Mouse (Mus musculus) right cerebral cortex, postnatal 36 days (tissue): ENCODE measurements around the gene Nsmce4a.
"Not testable (repeated sequence)": the region's sequence is repeated elsewhere in the genome, so short reads cannot be mapped to it uniquely, and the experiment has no call there.

ENCODE experiments used
- DNase-seq, 2 experiments: peaks; one replicate each; pipeline ENCODE4 v3.0.0; 2022; ENCODE audit warnings: low spot score in 2 of 2, mixed read lengths in 1 of 2

Nsmce4a gene

GRCm38 (mm10) chr7:130572821-130573220 is at the start of gene Nsmce4a:
Gene Nsmce4a (minus strand): TSS chr7:130573118.
- DNase-seq, result no peak

- no peak for DNase-seq
Measured at GRCm38 (mm10) chr7:130622359-130622758, 49.4 kb upstream of the Nsmce4a start.

- DNase-seq, result no peak
Measured at GRCm38 (mm10) chr7:130621953-130622352, 49.0 kb upstream of the Nsmce4a start.

DNA sequence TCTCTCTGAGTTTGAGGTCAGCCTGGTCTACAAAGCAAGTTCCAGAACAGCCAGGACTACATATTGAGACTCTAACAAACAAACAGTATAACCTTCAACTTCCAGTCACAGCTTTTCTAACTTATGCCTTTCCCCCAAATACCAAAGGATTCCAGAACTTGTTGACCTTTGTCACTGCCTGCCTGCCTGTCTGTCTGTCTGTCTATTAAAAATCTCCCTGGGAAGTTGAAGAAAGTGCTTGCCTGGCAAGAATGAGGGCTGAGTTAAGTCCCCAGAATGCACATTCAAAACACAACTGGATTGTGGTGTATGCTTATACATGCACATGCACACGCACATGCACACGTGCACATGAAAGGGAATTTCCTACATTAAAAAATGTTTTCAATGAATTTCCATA is 48.1 kb upstream of the Nsmce4a start:
- no peak for DNase-seq

GRCm38 (mm10) chr7:130617591-130617990 is 44.7 kb upstream of the Nsmce4a start:
- DNase-seq, result no peak

DNA sequence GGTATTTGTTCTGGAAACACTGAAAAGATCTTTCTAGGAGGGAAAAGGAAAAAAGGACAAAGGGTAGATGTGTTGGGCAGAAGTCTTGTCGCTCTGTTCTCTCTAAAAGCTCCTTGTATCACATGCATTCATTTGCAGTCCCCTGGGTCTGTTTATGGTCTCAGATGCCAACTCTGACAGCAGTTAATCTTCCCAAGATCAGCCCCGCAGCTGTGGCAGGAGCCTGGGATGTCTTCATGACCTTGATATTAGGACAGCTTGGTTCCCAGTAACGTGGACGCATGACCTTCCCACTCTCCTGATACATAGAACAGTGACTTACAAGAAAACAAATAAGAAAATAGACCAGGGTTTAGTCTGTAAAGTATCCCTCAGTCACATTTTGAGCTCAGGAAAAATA is 41.1 kb upstream of the Nsmce4a start:
- no peak for DNase-seq

- DNase-seq, result no peak
Measured at GRCm38 (mm10) chr7:130606958-130607357, 34.0 kb upstream of the Nsmce4a start.

DNA sequence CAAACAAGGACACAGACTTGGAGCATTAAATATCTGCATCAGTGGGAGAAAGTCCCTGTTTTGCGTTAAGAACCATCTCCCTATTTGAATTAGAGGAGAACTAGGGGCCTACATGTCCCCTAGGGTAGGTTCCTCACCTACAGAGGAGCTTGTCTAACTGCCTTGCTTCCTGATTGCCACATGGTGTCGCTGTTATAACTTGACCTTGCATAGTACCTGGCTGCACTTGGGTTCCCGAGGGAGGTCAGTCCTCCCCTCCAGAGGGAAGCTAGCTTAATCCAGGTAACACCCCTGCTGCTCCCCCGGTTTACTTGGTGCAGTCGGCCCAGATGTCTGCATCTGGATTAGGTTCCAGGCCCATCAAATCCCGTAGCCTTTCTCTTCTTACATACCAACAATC is 32.2 kb upstream of the Nsmce4a start:
- DNase-seq, result no peak

- peak in 1 of 2 experiments; percentile 50 for DNase-seq
Measured at GRCm38 (mm10) chr7:130604390-130604789, 31.5 kb upstream of the Nsmce4a start.

DNA sequence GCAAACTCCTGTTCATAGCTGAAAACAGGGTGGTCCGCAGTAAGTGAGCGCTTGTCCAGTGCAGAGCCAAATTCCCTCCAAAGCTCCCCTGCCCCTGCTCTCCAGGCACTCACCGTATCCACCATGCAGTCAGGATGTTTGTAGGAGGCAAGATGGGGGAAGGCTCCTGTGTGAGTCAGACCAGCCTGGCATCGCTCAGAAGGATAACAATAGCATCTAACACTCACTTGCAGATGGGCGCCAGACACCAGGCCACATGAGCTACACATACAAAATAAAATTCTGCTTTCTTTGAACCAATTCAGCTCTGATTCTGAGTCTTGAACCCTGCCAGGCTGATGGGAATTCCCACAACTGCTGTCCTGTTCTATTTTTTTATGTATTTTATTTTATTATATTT is 30.6 kb upstream of the Nsmce4a start:
- peak; percentile 68 to 85 for DNase-seq

DNA sequence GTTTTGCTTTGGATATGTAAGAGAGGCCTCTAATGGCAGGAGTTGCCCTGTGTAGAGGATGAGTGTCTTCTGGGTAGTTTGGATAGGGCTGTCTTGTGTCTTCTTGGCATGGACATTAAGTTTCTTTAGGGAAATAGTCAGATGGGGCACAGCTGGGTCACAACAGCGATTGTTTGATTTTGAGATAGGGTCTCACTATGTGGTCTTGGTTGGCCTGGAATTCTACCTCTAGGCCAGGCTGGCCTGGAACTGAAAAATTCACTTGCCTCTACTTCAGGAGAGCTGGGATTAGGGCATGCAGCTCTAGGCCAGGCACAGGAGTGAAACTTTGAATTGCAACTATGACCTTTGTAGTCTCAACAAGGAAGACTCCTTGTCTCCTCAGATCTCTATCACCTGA is 29.9 kb upstream of the Nsmce4a start:
- DNase-seq, result no peak

DNA sequence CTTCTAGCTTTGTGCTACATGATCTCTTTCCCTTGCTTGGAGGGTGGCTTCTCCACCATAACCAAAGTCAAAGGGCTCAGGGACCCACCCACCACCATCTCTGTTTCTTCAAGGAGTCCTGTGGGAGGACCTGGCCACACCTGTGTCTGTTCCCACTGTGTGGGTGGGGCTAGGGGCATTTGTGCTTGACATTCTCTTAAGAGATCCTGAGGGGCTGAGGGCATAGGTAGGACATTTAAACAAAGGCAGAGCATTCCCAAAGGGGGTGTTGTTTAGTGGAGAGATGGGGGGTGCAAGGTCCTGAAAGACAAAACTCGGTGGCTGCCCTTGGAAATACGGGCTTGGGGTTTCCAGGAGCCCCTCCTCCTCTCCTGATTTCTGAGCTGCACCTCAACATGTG is 27.6 kb upstream of the Nsmce4a start:
- no peak for DNase-seq

DNA sequence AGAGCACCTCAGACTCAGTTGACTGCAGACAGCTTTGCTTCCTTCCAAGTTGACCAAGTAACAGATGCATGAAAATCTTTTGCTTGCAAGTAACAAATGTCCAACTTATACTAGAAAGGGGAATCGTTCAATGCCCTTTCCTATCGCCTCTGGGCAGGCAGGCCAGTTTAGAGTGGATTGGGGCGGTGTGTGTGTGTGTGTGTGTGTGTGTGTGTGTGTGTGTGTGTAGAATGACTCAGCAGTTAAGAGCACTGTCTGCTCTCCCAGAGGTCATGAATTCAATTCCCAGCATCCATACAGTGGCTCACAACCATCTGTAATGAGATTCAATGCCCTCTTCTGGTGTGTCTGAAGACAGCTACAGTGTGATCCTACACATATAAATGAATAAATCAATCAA is 27.2 kb upstream of the Nsmce4a start:
- no peak for DNase-seq

DNA sequence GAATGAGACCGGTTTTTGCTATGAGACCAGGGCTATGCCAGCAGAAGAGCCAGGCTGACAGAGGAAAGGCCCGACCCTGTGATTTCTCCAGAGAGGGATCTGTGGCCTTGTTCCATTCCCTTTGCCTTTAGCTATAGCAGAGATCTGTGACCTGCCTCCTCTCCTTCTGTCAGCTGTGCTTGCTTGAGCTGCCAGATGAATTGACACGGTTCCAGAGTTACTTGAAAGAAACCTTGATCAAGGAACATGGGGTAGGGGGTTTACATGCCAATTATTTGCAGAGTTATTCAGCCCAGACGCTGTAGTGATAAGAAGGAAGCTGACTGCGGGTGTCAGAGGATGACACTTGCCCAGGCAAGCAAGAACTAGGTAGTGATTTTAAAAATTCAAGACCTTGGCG is 24.6 kb upstream of the Nsmce4a start:
- no peak for DNase-seq

GRCm38 (mm10) chr7:130596079-130596855 is 23.3 kb upstream of the Nsmce4a start:
- not testable (repeated sequence) for DNase-seq

DNA sequence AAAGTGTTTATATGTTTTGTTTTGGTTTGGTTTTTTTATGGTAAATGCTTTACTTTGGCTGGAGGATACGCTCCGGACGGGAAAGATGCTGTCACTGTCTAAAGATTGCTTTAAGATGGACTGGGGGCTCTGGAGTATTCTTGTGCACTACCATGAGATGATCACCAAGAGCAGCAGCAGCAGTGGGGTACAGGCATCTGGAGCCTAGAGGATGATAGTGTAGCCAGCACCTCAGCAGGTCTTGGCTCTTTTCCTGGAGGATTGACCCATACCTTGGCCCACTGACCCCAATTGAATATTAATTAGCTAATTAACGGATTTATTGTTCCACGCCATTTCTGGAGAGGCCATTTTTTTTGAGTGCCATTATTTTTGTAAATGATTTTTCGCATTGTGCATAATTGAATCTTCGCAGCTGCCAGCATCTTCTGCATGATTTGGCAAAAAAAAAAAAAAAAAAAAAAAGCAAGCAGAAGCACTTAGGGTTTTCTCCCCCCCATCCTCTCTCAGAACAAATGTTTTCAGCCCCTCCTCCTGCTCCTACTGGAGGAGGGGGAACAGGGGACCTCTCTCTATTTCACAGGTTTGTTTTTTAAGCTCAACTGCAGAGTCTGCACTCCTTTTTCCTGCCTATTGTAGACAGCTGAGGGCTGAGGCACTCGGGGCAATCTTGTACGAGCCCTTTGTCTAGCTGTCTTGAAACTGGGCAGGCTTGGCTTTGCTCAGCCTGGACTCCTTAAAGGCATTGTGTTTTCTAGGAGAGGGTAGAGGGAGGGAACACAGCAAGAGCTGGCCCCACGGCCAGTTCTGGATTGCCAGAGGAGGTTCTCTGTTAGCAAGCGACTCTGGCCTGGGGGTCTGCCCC is 20.7 kb upstream of the Nsmce4a start:
- not testable (repeated sequence) for DNase-seq

DNA sequence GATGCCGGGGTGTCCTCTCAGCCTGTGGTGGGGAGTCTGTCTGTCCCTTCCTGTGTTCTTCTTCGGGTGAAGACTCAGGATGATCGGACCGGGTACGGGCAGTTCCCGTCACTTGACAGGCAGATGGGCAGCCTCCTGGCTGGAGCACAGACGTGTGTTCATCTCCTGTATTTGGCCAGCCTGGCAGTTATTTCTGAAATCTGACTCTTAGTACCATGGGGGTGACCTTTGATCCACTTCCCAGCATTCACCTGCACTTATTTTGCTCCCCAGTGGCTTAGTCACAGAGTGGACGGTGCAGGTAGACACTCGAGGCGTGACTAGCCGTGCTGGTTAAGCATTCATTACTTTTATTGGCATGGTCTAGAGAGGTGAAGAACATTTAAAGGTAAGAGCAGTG is 20.1 kb upstream of the Nsmce4a start:
- DNase-seq, result not testable (repeated sequence)

DNA sequence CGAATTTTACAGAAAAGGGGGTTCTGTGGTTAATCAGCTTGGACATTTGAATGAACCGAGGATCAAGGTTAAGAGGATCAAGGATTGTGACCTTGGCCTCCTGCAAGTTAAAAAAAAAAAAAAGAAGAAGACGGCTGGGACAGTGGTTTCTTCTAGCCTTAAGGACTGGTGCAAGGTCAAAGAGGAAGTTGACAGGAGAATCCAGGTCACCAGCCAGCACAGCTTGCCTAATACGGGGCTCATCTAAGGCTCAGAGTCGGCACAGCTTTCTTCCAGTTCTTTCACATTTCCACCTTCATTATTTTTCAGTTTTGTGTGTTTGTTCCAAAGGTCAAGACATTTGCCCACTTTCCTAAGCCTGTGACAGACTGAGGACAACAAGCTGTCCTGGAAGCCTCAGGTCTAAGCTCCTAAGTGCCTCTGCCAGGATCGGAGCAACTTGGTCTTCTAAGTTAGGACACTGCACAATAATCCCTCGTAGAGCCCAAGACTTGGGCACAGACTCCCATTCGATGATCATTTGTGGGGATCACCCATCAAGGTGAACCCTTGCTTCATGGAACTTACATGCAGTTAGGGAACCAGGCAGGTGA is 18.0 kb upstream of the Nsmce4a start:
- no peak for DNase-seq

DNA sequence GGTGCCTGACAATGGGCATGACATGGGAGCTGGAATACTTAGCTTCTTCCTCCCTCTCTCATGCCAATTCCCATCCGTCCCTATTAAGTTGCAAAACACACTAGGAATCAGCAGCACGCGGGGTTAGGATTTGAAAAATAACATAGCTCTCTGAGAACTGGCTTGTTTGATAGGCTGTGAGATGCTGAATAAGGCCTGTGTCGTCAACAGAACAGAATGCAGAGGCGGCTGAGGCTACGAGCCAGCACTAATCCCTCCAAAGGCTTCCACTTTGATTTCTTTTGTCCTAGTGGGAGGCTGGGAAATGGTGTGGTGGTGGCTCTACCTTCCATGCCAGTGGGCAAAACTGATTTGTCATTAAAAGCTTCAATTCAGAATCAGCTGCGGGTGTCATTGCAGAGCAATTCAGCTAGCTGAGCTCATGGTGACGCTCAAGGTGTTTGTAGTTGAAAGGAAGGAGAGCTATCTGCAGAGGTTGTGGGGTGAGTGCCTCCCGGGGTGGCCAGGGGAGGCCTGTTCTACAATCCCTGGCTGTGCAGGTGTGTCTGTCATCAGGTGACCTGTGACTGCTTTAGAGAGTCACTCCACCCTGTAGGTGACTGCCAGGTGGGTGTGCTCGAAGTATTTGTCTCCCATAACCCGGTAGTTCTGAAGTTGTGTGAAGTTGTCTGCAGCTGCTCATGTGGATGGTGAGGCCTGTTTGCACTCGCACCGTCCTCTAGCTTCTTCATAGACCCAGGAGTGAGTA is 17.3 kb upstream of the Nsmce4a start:
- DNase-seq, result no peak

DNA sequence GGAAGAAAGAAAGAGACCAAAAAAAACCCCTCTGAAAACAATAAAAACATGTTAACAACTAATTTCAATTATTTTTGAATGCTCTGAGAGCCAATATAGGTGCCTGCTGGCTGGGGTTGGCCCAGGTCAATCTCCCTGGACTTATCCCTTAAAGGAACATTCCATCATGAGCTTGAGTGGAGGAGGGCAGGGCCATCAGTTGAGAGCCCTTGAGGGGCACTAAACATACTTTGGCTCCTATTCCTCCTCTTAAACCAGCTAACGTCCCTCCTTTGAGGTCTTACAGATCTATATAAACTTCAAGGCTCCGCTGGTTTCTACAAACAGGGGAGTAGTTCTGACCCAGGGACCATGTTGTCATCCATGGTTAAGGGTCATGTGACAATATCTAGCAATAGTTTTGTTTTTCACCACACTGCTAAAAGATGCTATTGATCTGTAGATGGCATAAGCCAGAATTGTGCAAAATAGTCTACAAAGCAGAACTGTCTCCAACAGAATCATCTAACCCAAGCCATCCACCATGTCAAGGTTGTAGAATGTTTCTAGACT is 13.7 kb upstream of the Nsmce4a start:
- no peak for DNase-seq

GRCm38 (mm10) chr7:130578607-130579006 is 5.7 kb upstream of the Nsmce4a start:
- no peak for DNase-seq

DNA sequence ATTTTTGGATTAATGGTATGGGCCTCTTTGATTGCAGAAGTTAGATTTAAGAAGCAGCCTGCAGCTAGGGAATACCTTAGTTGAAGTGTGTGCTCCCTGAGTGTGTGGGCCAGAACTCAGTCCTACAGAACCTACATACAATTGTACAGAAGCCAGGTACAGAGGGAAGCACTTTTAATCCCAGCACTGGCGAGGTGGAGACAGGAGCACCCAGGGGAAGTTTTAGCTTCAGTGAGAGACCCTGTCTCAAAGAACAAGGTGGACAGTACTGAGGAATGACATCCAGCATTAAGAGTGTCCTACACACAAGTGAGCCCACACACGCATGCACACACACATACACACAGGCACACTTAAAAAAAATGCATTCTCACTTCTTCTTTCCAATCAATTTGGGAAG is 5.1 kb upstream of the Nsmce4a start:
- DNase-seq, result no peak
